Mouse (Mus musculus): ENCODE results near the gene Plcz1. TPM values are rescaled to one million over a fixed set of nuclear protein-coding genes. Genes with fewer than 3 reads are reported as not detected.

Plcz1 gene
- total and polyA plus RNA-seq, 3 experiments, result not detected

- Histone ChIP-seq H3K9ac (ENCODE audit: control insufficient read depth, low read depth, low read length, poor library complexity, severe bottlenecking) (no peak overlapping the region), H3K36me3 (ENCODE audit: control insufficient read depth in 1 of 2, insufficient read depth in 2 of 2, low read length in 2 of 2) (no peaks in the 10 kb centered on the region), H3K79me2 (ENCODE audit: control insufficient read depth, insufficient read depth, low read length, poor library complexity) (no peaks in the 10 kb centered on the region), H3K27ac (ENCODE audit: control insufficient read depth, low read depth, low read length) (no peak overlapping the region), H3K4me1 (ENCODE audit: control insufficient read depth in 1 of 2, insufficient read depth in 2 of 2, low read length in 2 of 2) (no peaks in the 10 kb centered on the region), H3K27me3 (ENCODE audit: control insufficient read depth in 1 of 2, insufficient read depth in 2 of 2, low read length in 2 of 2) (no peaks in the 10 kb centered on the region), H3K9me3 (replicated peaks; ENCODE audit: insufficient read depth, low read length) (no peaks in the 10 kb centered on the region), H3K4me3 (ENCODE audit: control insufficient read depth in 1 of 2, insufficient read depth in 1 of 2, low read depth in 2 of 2, low read length in 2 of 2) (no peak overlapping the region)
- TF ChIP-seq JUND (IDR thresholded peaks at IDR 0.05; ENCODE audit: low read depth, low read length), result no peak
- no peak for TF ChIP-seq TCF12 (IDR thresholded peaks at IDR 0.05; ENCODE audit: low read depth, low read length)
- no peak for TF ChIP-seq MYC (IDR thresholded peaks at IDR 0.05; ENCODE audit: low read depth, low read length)
- no peak for TF ChIP-seq TAL1 (IDR thresholded peaks at IDR 0.05; ENCODE audit: low read length)
- TF ChIP-seq TBP (IDR thresholded peaks at IDR 0.05; ENCODE audit: low read depth, low read length), result no peak
- TF ChIP-seq ETS1 (IDR thresholded peaks at IDR 0.05; ENCODE audit: low read depth, low read length), result no peak
- TF ChIP-seq POLR2A (IDR thresholded peaks at IDR 0.05; ENCODE audit: control insufficient read depth in 1 of 2, insufficient read depth in 1 of 2, low read depth in 1 of 2, low read length in 2 of 2, poor library complexity in 1 of 2), result no peak
- TF ChIP-seq CTCF (IDR thresholded peaks at IDR 0.05 in 2 of 3, conservative IDR thresholded peaks at IDR 0.05 in 1 of 3; ENCODE audit: control insufficient read depth in 1 of 3, insufficient read depth in 1 of 3, low read depth in 2 of 3, low read length in 3 of 3, poor library complexity in 1 of 3, severe bottlenecking in 1 of 3), result no peak
- TF ChIP-seq E2F4 (IDR thresholded peaks at IDR 0.05; ENCODE audit: borderline replicate concordance, low read depth, low read length), result no peak
- no peak for TF ChIP-seq POLR2AphosphoS5 (IDR thresholded peaks at IDR 0.05; ENCODE audit: borderline replicate concordance, low read depth, low read length)
- TF ChIP-seq EP300 (IDR thresholded peaks at IDR 0.05; ENCODE audit: low read depth in 1 of 2, low read length in 2 of 2), result no peak
- TF ChIP-seq MYB (IDR thresholded peaks at IDR 0.05; ENCODE audit: low read depth, low read length), result no peak
- no peak for TF ChIP-seq HCFC1 (IDR thresholded peaks at IDR 0.05; ENCODE audit: low read depth, low read length)
- no peak for TF ChIP-seq ZKSCAN1 (IDR thresholded peaks at IDR 0.05; ENCODE audit: low read depth, low read length)
- no peak for TF ChIP-seq POLR2AphosphoS2 (IDR thresholded peaks at IDR 0.05; ENCODE audit: low read length)
- TF ChIP-seq RCOR1 (IDR thresholded peaks at IDR 0.05; ENCODE audit: low read depth, low read length), result no peak
- TF ChIP-seq ZMIZ1 (IDR thresholded peaks at IDR 0.05; ENCODE audit: low read depth, low read length), result no peak
- no peak for TF ChIP-seq BHLHE40 (IDR thresholded peaks at IDR 0.05; ENCODE audit: borderline replicate concordance, low read depth, low read length)
- TF ChIP-seq RAD21 (IDR thresholded peaks at IDR 0.05; ENCODE audit: low read depth, low read length), result no peak
- no peak for TF ChIP-seq USF1 (IDR thresholded peaks at IDR 0.05; ENCODE audit: low read depth, low read length)
- DNase-seq (ENCODE audit: low read depth, low spot score), result no peak
Observed at GRCm38 (mm10) chr6:139978114-139978513, 63.1 kb downstream of the Plcz1 start.

- no peaks in the 10 kb centered on the region for H3K4me1 ChIP-seq (ENCODE audit: control insufficient read depth in 1 of 2, insufficient read depth in 2 of 2, low read length in 2 of 2)
- no peaks in the 10 kb centered on the region for H3K27me3 ChIP-seq (ENCODE audit: control insufficient read depth in 1 of 2, insufficient read depth in 2 of 2, low read length in 2 of 2)
- H3K27ac ChIP-seq (ENCODE audit: control insufficient read depth, low read depth, low read length), result no peak overlapping the region
- H3K9me3 ChIP-seq (replicated peaks; ENCODE audit: insufficient read depth, low read length), result no peaks in the 10 kb centered on the region
- TF ChIP-seq ZKSCAN1 (IDR thresholded peaks at IDR 0.05; ENCODE audit: low read depth, low read length) (no peak), TCF12 (IDR thresholded peaks at IDR 0.05; ENCODE audit: low read depth, low read length) (no peak), EP300 (IDR thresholded peaks at IDR 0.05; ENCODE audit: low read depth in 1 of 2, low read length in 2 of 2) (no peak), GATA1 (IDR thresholded peaks at IDR 0.05; ENCODE audit: low read depth, low read length) (no peak), USF2 (IDR thresholded peaks at IDR 0.05; ENCODE audit: borderline replicate concordance in 1 of 2, insufficient read depth in 1 of 2, low read depth in 1 of 2, low read length in 2 of 2) (no peak), ZC3H11A (IDR thresholded peaks at IDR 0.05; ENCODE audit: low read depth, low read length) (no peak), BHLHE40 (IDR thresholded peaks at IDR 0.05; ENCODE audit: borderline replicate concordance, low read depth, low read length) (no peak), POLR2A (IDR thresholded peaks at IDR 0.05; ENCODE audit: control insufficient read depth in 1 of 2, insufficient read depth in 1 of 2, low read depth in 1 of 2, low read length in 2 of 2, poor library complexity in 1 of 2) (no peak), MYC (IDR thresholded peaks at IDR 0.05; ENCODE audit: low read depth, low read length) (no peak), CHD1 (IDR thresholded peaks at IDR 0.05; ENCODE audit: low read depth, low read length) (no peak), CTCF (IDR thresholded peaks at IDR 0.05 in 2 of 3, conservative IDR thresholded peaks at IDR 0.05 in 1 of 3; ENCODE audit: control insufficient read depth in 1 of 3, insufficient read depth in 1 of 3, low read depth in 2 of 3, low read length in 3 of 3, poor library complexity in 1 of 3, severe bottlenecking in 1 of 3) (no peak), MAZ (IDR thresholded peaks at IDR 0.05; ENCODE audit: low read depth, low read length) (no peak), ETS1 (IDR thresholded peaks at IDR 0.05; ENCODE audit: low read depth, low read length) (no peak)
- no peaks in the 10 kb centered on the region for H3K79me2 ChIP-seq (ENCODE audit: control insufficient read depth, insufficient read depth, low read length, poor library complexity)
- H3K9ac ChIP-seq (ENCODE audit: control insufficient read depth, low read depth, low read length, poor library complexity, severe bottlenecking), result no peak overlapping the region
- no peak for DNase-seq (ENCODE audit: low read depth, low spot score)
- no peaks in the 10 kb centered on the region for H3K36me3 ChIP-seq (ENCODE audit: control insufficient read depth in 1 of 2, insufficient read depth in 2 of 2, low read length in 2 of 2)
- no peak overlapping the region for H3K4me3 ChIP-seq (ENCODE audit: control insufficient read depth in 1 of 2, insufficient read depth in 1 of 2, low read depth in 2 of 2, low read length in 2 of 2)
Observed at GRCm38 (mm10) chr6:139974668-139975067, 66.6 kb downstream of the Plcz1 start.
